Mouse (Mus musculus): Measurements from ENCODE around the gene Cdk2. TPM values are rescaled to one million over a fixed set of nuclear protein-coding genes. Genes with fewer than 3 reads are reported as not detected.

Cdk2 gene
- total and polyA plus RNA-seq, 2 experiments from 2014 or later = 10.7 to 11.1 TPM

DNA sequence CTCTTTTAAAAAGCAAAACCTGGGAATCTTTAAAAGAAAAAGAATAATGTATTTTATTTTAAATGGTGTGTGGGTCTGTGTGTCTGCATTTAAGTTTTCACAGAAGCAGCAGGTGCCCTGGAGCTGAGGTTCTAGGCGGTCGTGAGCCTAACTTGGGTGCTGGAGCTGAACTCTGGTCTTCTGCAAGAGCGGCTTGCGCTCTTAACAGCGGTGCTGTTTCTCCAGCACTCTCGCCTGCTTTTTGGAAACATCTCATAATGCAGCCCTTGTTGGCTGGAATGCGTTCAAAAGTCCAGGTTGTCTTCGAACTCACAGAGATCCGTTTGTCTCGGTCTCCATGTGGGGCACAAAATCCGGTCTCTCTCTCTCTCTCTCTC lies 474 bp upstream of the Cdk2 start:
- Histone ChIP-seq H3K9ac (replicated peaks; ENCODE audit: low read length, poor library complexity, severe bottlenecking) (no peak overlapping the region), H3K27me3 (ENCODE audit: insufficient read depth, low read length) (no peaks in the 10 kb centered on the region), H3K4me3 (ENCODE audit: low read depth, low read length) (peak overlapping the region; percentile 54), H3K36me3 (ENCODE audit: insufficient read depth, low read length) (no peaks in the 10 kb centered on the region), H3K4me1 (ENCODE audit: insufficient read depth, low read length) (no peaks in the 10 kb centered on the region), H3K27ac (ENCODE audit: low read depth, low read length) (no peak overlapping the region), H3K9me3 (ENCODE audit: low read length) (no peaks in the 10 kb centered on the region), H3K4me2 (ENCODE audit: low read depth, low read length, poor library complexity, severe bottlenecking) (peak overlapping the region; percentile 76)
- no peak for TF ChIP-seq CTCF (IDR thresholded peaks at IDR 0.05)
- DNase-seq (ENCODE audit: low spot score) (peak; percentile 9), ATAC-seq (ENCODE audit: low FRiP score) (no peak; the same call in 1 of the 2 replicates)
- 7% methylated on average over 11 of the region's 11 CpGs for WGBS

GRCm38 (mm10) chr10:128703895-128704294 lies 936 bp downstream of the Cdk2 start, which contains the start of gene Pmel:
TSS of gene Pmel (plus strand) at chr10:128704195.
- no peaks in the 10 kb centered on the region for H3K27me3 ChIP-seq (ENCODE audit: insufficient read depth, low read length)
- H3K36me3 ChIP-seq (ENCODE audit: insufficient read depth, low read length) = no peaks in the 10 kb centered on the region
- DNase-seq (ENCODE audit: low spot score) (no peak), ATAC-seq (ENCODE audit: low FRiP score) (no peak)
- no peaks in the 10 kb centered on the region for H3K9me3 ChIP-seq (ENCODE audit: low read length)
- peak within 1 kb of the TSS; percentile 25; the same call in 1 of the 2 replicates for H3K9ac ChIP-seq (replicated peaks; ENCODE audit: low read length, poor library complexity, severe bottlenecking)
- peak within 1 kb of the TSS; percentile 19 for H3K27ac ChIP-seq (ENCODE audit: low read depth, low read length)
- no peaks in the 10 kb centered on the region for H3K4me1 ChIP-seq (ENCODE audit: insufficient read depth, low read length)
- H3K4me2 ChIP-seq (ENCODE audit: low read depth, low read length, poor library complexity, severe bottlenecking) = peak within 1 kb of the TSS; percentile 76
- peak within 1 kb of the TSS; percentile 54 for H3K4me3 ChIP-seq (ENCODE audit: low read depth, low read length)
- WGBS = 20% methylated on average over 4 of the region's 4 CpGs
- TF ChIP-seq CTCF (IDR thresholded peaks at IDR 0.05) = no peak

- H3K36me3 ChIP-seq (ENCODE audit: insufficient read depth, low read length) = no peaks in the 10 kb centered on the region
- no peak overlapping the region for H3K9ac ChIP-seq (replicated peaks; ENCODE audit: low read length, poor library complexity, severe bottlenecking)
- ATAC-seq (ENCODE audit: low FRiP score) (no peak), DNase-seq (ENCODE audit: low spot score) (no peak)
- WGBS = 73% methylated on average over 6 of the region's 6 CpGs
- H3K9me3 ChIP-seq (ENCODE audit: low read length) = no peaks in the 10 kb centered on the region
- no peaks in the 10 kb centered on the region for H3K4me1 ChIP-seq (ENCODE audit: insufficient read depth, low read length)
- H3K27me3 ChIP-seq (ENCODE audit: insufficient read depth, low read length) = no peaks in the 10 kb centered on the region
- no peak overlapping the region for H3K4me3 ChIP-seq (ENCODE audit: low read depth, low read length)
- TF ChIP-seq CTCF (IDR thresholded peaks at IDR 0.05) = no peak
- no peak overlapping the region for H3K27ac ChIP-seq (ENCODE audit: low read depth, low read length)
- H3K4me2 ChIP-seq (ENCODE audit: low read depth, low read length, poor library complexity, severe bottlenecking) = no peak overlapping the region
Measured at GRCm38 (mm10) chr10:128702328-128703007, 2.4 kb downstream of the Cdk2 start.

DNA sequence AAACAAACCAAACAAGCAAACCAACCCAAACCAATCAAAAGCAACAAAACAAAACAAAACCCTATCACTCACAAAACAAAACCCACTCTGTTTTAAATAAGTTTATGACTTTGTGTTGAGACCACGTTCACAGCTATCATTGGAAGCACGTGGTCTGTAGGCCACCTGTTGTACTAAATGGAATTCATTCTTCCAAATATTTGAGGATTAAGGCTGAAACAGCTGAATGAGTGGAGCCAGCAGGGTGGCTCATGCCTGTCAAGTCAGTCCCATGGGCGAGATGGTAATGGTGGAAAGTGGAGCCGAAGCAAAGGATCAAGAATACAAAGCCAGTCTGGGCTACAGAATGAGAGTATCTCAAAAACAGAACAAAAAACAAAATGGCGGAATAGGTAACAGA lies 4.1 kb downstream of the Cdk2 start:
- TF ChIP-seq CTCF (IDR thresholded peaks at IDR 0.05) = no peak

GRCm38 (mm10) chr10:128699611-128700010 lies 5.2 kb downstream of the Cdk2 start:
- Histone ChIP-seq H3K4me3 (ENCODE audit: low read depth, low read length) (no peak overlapping the region), H3K4me1 (ENCODE audit: insufficient read depth, low read length) (no peaks in the 10 kb centered on the region), H3K27me3 (ENCODE audit: insufficient read depth, low read length) (no peaks in the 10 kb centered on the region), H3K27ac (ENCODE audit: low read depth, low read length) (no peak overlapping the region), H3K4me2 (ENCODE audit: low read depth, low read length, poor library complexity, severe bottlenecking) (no peak overlapping the region), H3K36me3 (ENCODE audit: insufficient read depth, low read length) (no peaks in the 10 kb centered on the region), H3K9ac (replicated peaks; ENCODE audit: low read length, poor library complexity, severe bottlenecking) (no peak overlapping the region), H3K9me3 (ENCODE audit: low read length) (no peaks in the 10 kb centered on the region)
- no peak for TF ChIP-seq CTCF (IDR thresholded peaks at IDR 0.05)
- ATAC-seq (ENCODE audit: low FRiP score) (no peak), DNase-seq (ENCODE audit: low spot score) (no peak)
- 85% methylated on average over 11 of the region's 11 CpGs for WGBS

More for the DNA sequence above, 4.1 kb downstream of the Cdk2 start:
- ATAC-seq (ENCODE audit: low FRiP score) (no peak), DNase-seq (ENCODE audit: low spot score) (no peak)
- Histone ChIP-seq H3K27ac (ENCODE audit: low read depth, low read length) (no peak overlapping the region), H3K27me3 (ENCODE audit: insufficient read depth, low read length) (no peaks in the 10 kb centered on the region), H3K36me3 (ENCODE audit: insufficient read depth, low read length) (no peaks in the 10 kb centered on the region), H3K4me3 (ENCODE audit: low read depth, low read length) (no peak overlapping the region), H3K9me3 (ENCODE audit: low read length) (no peaks in the 10 kb centered on the region), H3K4me2 (ENCODE audit: low read depth, low read length, poor library complexity, severe bottlenecking) (no peak overlapping the region), H3K9ac (replicated peaks; ENCODE audit: low read length, poor library complexity, severe bottlenecking) (no peak overlapping the region), H3K4me1 (ENCODE audit: insufficient read depth, low read length) (no peaks in the 10 kb centered on the region)
- WGBS = 69% methylated on average over 5 of the region's 5 CpGs

DNA sequence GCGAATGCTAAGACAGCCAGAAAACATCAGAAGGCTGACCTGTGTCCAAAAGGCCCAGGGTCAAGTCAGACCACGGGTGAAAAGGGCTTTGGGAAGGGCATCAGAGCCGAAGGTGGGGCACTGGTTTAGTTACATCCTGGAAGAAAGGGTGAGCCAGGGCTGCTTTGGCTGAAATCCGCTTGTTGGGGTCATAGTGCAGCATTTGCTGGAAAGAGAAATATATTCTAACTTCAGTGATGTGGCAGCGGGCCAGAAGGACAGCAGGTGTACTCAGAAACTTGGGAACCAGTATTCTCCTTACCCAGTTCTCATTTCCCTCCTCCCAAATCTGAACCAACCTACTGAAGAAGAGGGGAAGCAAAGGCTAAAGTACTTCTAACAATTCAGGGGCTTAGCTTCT lies 5.8 kb downstream of the Cdk2 start:
- no peaks in the 10 kb centered on the region for H3K4me1 ChIP-seq (ENCODE audit: insufficient read depth, low read length)
- H3K4me3 ChIP-seq (ENCODE audit: low read depth, low read length) = no peak overlapping the region
- H3K36me3 ChIP-seq (ENCODE audit: insufficient read depth, low read length) = no peaks in the 10 kb centered on the region
- DNase-seq (ENCODE audit: low spot score) (no peak), ATAC-seq (ENCODE audit: low FRiP score) (no peak)
- no peak overlapping the region for H3K27ac ChIP-seq (ENCODE audit: low read depth, low read length)
- no peak for TF ChIP-seq CTCF (IDR thresholded peaks at IDR 0.05)
- no peak overlapping the region for H3K9ac ChIP-seq (replicated peaks; ENCODE audit: low read length, poor library complexity, severe bottlenecking)
- H3K27me3 ChIP-seq (ENCODE audit: insufficient read depth, low read length) = no peaks in the 10 kb centered on the region
- no peaks in the 10 kb centered on the region for H3K9me3 ChIP-seq (ENCODE audit: low read length)
- H3K4me2 ChIP-seq (ENCODE audit: low read depth, low read length, poor library complexity, severe bottlenecking) = no peak overlapping the region
- WGBS = 88% methylated on average over 5 of the region's 5 CpGs

Data from midbrain, postnatal 0 days (tissue).